Mouse (Mus musculus) naive thymus-derived CD4-positive, alpha-beta T cell, adult 5 months (primary cell): Measurements from ENCODE around the gene Scgb2b3. TPM values are rescaled to one million over a fixed set of nuclear protein-coding genes. Genes with fewer than 3 reads are reported as not detected.

ENCODE experiments used
- polyA plus RNA-seq: library from polyadenylated mRNA; unstranded; fragments of 100-300 nt; shearing (Covaris generic); gene quantifications from one replicate; pipeline ENCODE4 v1.2.1, GENCODE M21; 2017

Gene Scgb2b3
- not detected for polyA plus RNA-seq

DNA sequence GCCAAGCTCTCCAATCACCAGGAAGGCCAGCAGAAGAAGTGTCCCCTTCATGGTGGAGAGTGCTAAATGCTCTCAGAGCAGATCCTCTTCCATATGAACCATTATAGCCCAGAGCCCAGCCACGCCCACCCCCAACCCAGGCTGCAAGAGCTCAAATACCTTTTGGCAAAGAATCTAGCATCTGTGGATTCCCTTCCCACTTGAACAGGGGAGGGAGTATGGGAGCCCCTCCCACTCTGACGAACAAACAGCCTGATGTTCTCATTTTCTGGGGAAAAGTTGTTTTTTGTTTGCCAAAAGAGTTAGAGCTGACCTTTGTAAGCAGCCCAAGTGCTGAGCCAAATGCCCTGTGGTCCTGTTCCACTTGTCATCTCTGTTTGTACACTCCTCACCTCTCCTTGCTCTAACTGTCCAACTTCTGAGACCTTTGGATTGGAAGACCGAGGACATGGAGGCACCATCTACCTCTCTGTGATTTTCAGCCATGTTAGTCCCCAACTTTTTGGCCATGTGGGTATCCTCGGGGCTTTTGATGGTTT is at the start of gene Scgb2b3:
Scgb2b3 (minus strand) TSS at position 51 of the 539 bp plus-strand sequence.

DNA sequence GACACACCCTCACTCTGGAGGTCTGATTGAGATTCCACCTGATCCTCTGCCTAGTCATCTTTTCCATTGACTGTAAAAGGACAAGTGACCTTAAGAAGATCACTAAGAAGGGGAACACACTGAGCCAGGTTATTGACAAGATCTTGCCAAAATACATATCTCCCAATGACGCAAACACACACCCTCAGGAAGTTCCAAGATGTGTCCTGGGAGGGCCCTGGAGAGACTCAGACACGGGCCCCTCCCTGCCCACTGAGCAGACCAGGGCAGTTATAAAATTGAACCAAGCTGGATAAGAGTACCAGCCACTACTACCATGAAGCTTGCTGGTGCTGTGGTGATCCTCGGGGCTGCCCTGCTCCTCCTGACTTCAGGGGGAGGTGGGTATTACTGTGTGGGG is 13.4 kb upstream of the Scgb2b3 start, which contains the start of gene Scgb1b3:
Scgb1b3 (plus strand) TSS at position 301 of the 400 bp plus-strand sequence.

Other genes starting within 250 kb of the Scgb2b3 start
- gene Hpn, start 246.8 kb downstream of the Scgb2b3 start, polyA plus RNA-seq: not detected
- not detected for gene Scn1b, start 235.1 kb downstream of the Scgb2b3 start, polyA plus RNA-seq
- 669 TPM for gene Gramd1a, start 206.2 kb downstream of the Scgb2b3 start, polyA plus RNA-seq
- gene Scgb2b2, start 71.6 kb downstream of the Scgb2b3 start, polyA plus RNA-seq: not detected
- gene Scgb1b2, start 70.3 kb downstream of the Scgb2b3 start, polyA plus RNA-seq: not detected
- not detected for gene Scgb1b3, start 13.5 kb upstream of the Scgb2b3 start, polyA plus RNA-seq